In genomic region chr16:30512375-30513049, GRCm38 (mm10) we compare ENCODE assay signal across 8 mouse cellular contexts. TPM values are rescaled to one million over a fixed set of nuclear protein-coding genes. Genes with fewer than 3 reads are reported as not detected.
DNase-seq lines count a peak whose midpoint lies in the region; ATAC-seq and TF ChIP-seq lines count a peak whose summit lies in the region.

No protein-coding gene starts in this region.

- no peak for ATAC-seq in forebrain, embryonic 11.5 days (replicated peaks; ENCODE audit: low FRiP score)
- no peak for ATAC-seq in forebrain, embryonic 16.5 days
- peak; percentile 72 for ATAC-seq in erythroid progenitor cell, adult 5-6 weeks (replicated peaks; ENCODE audit: low FRiP score, poor library complexity, severe bottlenecking)
- peak; percentile 65 for ATAC-seq in limb, embryonic 14.5 days (ENCODE audit: low FRiP score, low read depth)
- ATAC-seq in inflammation-experienced regulatory T-cells, adult 6 months: no peak

- H3K4me1 ChIP-seq in forebrain, embryonic 11.5 days (replicated peaks; ENCODE audit: control insufficient read depth, insufficient read depth, low read length): peaks cover 2% of the 10 kb centered on the region; the same call in 1 of the 2 replicates
- H3K4me1 ChIP-seq in forebrain, embryonic 16.5 days (replicated peaks; ENCODE audit: control insufficient read depth, insufficient read depth, low read length): peaks cover 19% of the 10 kb centered on the region
- H3K4me1 ChIP-seq in ES-E14 (ENCODE audit: control insufficient read depth in 2 of 2, insufficient read depth in 2 of 2, low read length in 2 of 2, poor library complexity in 1 of 2): peaks cover 7 to 18% of the 10 kb centered on the region in 2 experiments; a peak in 3 of 4 replicates
- peaks cover 15% of the 10 kb centered on the region for H3K4me1 ChIP-seq in limb, embryonic 14.5 days (ENCODE audit: control insufficient read depth, insufficient read depth, low read length)

- H3K9me3 ChIP-seq in forebrain, embryonic 11.5 days (ENCODE audit: control insufficient read depth, low read length): no peaks in the 10 kb centered on the region
- no peaks in the 10 kb centered on the region; the same call in 1 of the 2 replicates for H3K9me3 ChIP-seq in forebrain, embryonic 16.5 days (ENCODE audit: control insufficient read depth, low read length)
- no peaks in the 10 kb centered on the region for H3K9me3 ChIP-seq in ES-E14 (ENCODE audit: control insufficient read depth, insufficient read depth, low read depth, low read length)
- no peaks in the 10 kb centered on the region for H3K9me3 ChIP-seq in limb, embryonic 14.5 days (ENCODE audit: control insufficient read depth, low read length)

- H3K27me3 ChIP-seq in forebrain, embryonic 11.5 days (ENCODE audit: control insufficient read depth, insufficient read depth, low read length): no peaks in the 10 kb centered on the region
- no peaks in the 10 kb centered on the region for H3K27me3 ChIP-seq in forebrain, embryonic 16.5 days (replicated peaks; ENCODE audit: control insufficient read depth, insufficient read depth, low read length)
- H3K27me3 ChIP-seq in limb, embryonic 14.5 days (ENCODE audit: control insufficient read depth, insufficient read depth, low read length): no peaks in the 10 kb centered on the region

- H3K4me3 ChIP-seq in forebrain, embryonic 11.5 days (ENCODE audit: low read depth, low read length): no peak overlapping the region
- H3K4me3 ChIP-seq in forebrain, embryonic 16.5 days (replicated peaks; ENCODE audit: low read length): no peak overlapping the region
- H3K4me3 ChIP-seq in ES-E14 (ENCODE audit: insufficient read depth in 1 of 2, low read depth in 1 of 2, low read length in 2 of 2, poor library complexity in 1 of 2, severe bottlenecking in 1 of 2): peak overlapping the region in 1 of 2 experiments; percentile 81; a peak in 2 of 4 replicates
- H3K4me3 ChIP-seq in limb, embryonic 14.5 days (replicated peaks; ENCODE audit: low read length): no peak overlapping the region

- H3K9ac ChIP-seq in forebrain, embryonic 11.5 days (ENCODE audit: low read length): no peak overlapping the region
- no peak overlapping the region for H3K9ac ChIP-seq in forebrain, embryonic 16.5 days (replicated peaks; ENCODE audit: low read depth, low read length)
- H3K9ac ChIP-seq in ES-E14 (ENCODE audit: insufficient read depth, low read depth, low read length, poor library complexity, severe bottlenecking): peak overlapping the region; percentile 26; the same call in 1 of the 2 replicates
- no peak overlapping the region for H3K9ac ChIP-seq in limb, embryonic 14.5 days (ENCODE audit: low read depth, low read length, severe bottlenecking)

- no peaks in the 10 kb centered on the region for H3K36me3 ChIP-seq in forebrain, embryonic 11.5 days (ENCODE audit: control insufficient read depth, insufficient read depth, low read length)
- H3K36me3 ChIP-seq in forebrain, embryonic 16.5 days (ENCODE audit: control insufficient read depth, insufficient read depth): peaks cover 18% of the 10 kb centered on the region
- no peaks in the 10 kb centered on the region for H3K36me3 ChIP-seq in ES-E14 (ENCODE audit: control insufficient read depth, insufficient read depth, low read length, poor library complexity, severe bottlenecking)
- peaks cover 3% of the 10 kb centered on the region; the same call in 1 of the 2 replicates for H3K36me3 ChIP-seq in limb, embryonic 14.5 days (ENCODE audit: control insufficient read depth, insufficient read depth, low read length)

- no peak overlapping the region for H3K27ac ChIP-seq in forebrain, embryonic 11.5 days (ENCODE audit: low read depth, low read length)
- H3K27ac ChIP-seq in forebrain, embryonic 16.5 days (ENCODE audit: low read length): no peak overlapping the region
- peak overlapping the region; percentile 61 for H3K27ac ChIP-seq in ES-E14 (ENCODE audit: insufficient read depth, low read depth, low read length, poor library complexity, severe bottlenecking)
- H3K27ac ChIP-seq in limb, embryonic 14.5 days (replicated peaks; ENCODE audit: low read depth, low read length): no peak overlapping the region

- H3K4me2 ChIP-seq in forebrain, embryonic 11.5 days (ENCODE audit: low read depth, low read length, severe bottlenecking): no peak overlapping the region
- H3K4me2 ChIP-seq in forebrain, embryonic 16.5 days (ENCODE audit: low read length): no peak overlapping the region
- no peak overlapping the region for H3K4me2 ChIP-seq in limb, embryonic 14.5 days (replicated peaks; ENCODE audit: low read depth, low read length, severe bottlenecking)

- no peak for TF ChIP-seq POLR2A in limb, embryonic 14.5 days (IDR thresholded peaks at IDR 0.05; ENCODE audit: borderline replicate concordance, extremely low read depth, insufficient read depth, insufficient read length)

- in situ Hi-C loops in ES-E14 (cut with MboI; ENCODE audit: low sequenced_read_pairs in 2 of 2, unreplicated experiment in 2 of 2): loop anchor here (5.0 to 10.0 kb wide), 2 partner anchors 120 to 258 kb away; no protein-coding TSS in a partner anchor

- peak; percentile 48 for DNase-seq in forebrain, embryonic 11.5 days (ENCODE audit: low spot score)
- peak; percentile 85 for DNase-seq in ES-E14 (ENCODE audit: low read depth, low spot score)
- peak; percentile 53 for DNase-seq in limb, embryonic 14.5 days (ENCODE audit: low spot score)
- DNase-seq in frontal cortex, postnatal 36 days (ENCODE audit: low spot score in 2 of 2): no peak
- no peak for DNase-seq in B cell, adult 2 months

- 55% methylated on average over 8 of the region's 8 CpGs for WGBS in forebrain, embryonic 11.5 days
- 61% methylated on average over 8 of the region's 8 CpGs for WGBS in forebrain, embryonic 16.5 days
- 39% methylated on average over 8 of the region's 8 CpGs for WGBS in limb, embryonic 14.5 days

TF ChIP-seq in ES-E14, 5 proteins besides CTCF, POLR2A, EP300 and RAD21:
- peak; percentile 97 for TF ChIP-seq MAFK (IDR thresholded peaks at IDR 0.05; ENCODE audit: insufficient read depth, low read depth, low read length)
- TF ChIP-seq ZC3H11A (IDR thresholded peaks at IDR 0.05; ENCODE audit: borderline replicate concordance, low read depth, low read length): no peak
- TF ChIP-seq HCFC1 (IDR thresholded peaks at IDR 0.05; ENCODE audit: borderline replicate concordance, insufficient read depth, low read length): no peak
TF ChIP-seq in ES-E14: peak in this region for 1.

RNA-seq across cellular contexts. Expression of gene Tmem44, which starts 38.1 kb away (rescaled TPM):
- polyA plus RNA-seq in forebrain, embryonic 11.5 days (2014; fragmentation: Nextera tagmentation; extraction: Ambion mirVana): 26.3 and 30.4 TPM in 2 replicates
- polyA plus RNA-seq in forebrain, embryonic 16.5 days (2015; fragmentation: Nextera tagmentation; extraction: Ambion mirVana): 92.5 and 106 TPM in 2 replicates
- 4.2 and 9.2 TPM in 2 replicates for total RNA-seq in ES-E14 (2012; rRNA removed)
- 0.42 TPM in 1 of 2 replicates, not detected in the other for total RNA-seq in erythroid progenitor cell, adult 5-6 weeks (2015; ENCODE audit: low replicate concordance)
- total RNA-seq in erythroid progenitor cell, adult 5-6 weeks (2017; ENCODE audit: low replicate concordance): 5.3 TPM in 1 of 2 replicates, not detected in the other
- 39.4 and 45.2 TPM in 2 replicates for polyA plus RNA-seq in limb, embryonic 14.5 days (2012; rRNA removed)
- 16.9 and 24.5 TPM in 2 replicates for polyA plus RNA-seq in limb, embryonic 14.5 days (2014; fragmentation: Nextera tagmentation; extraction: Ambion mirVana)
- under 1 TPM; 0.17 to 0.81 (median 0.70) TPM for polyA plus RNA-seq in inflammation-experienced regulatory T-cells, adult 6 months (2017; shearing (Covaris generic))

Comparison
In these comparisons a context has a peak if more than half of its experiments do, and no peak if none do; other contexts are left out.
1. ATAC-seq: peak in erythroid progenitor cell, adult 5-6 weeks (single experiment) and limb, embryonic 14.5 days (single experiment); none in forebrain, embryonic 11.5 days (single experiment), forebrain, embryonic 16.5 days (single experiment) and inflammation-experienced regulatory T-cells, adult 6 months (single experiment).
2. DNase-seq: peak in forebrain, embryonic 11.5 days (single experiment), ES-E14 (single experiment) and limb, embryonic 14.5 days (single experiment); none in frontal cortex, postnatal 36 days (0 of 2) and B cell, adult 2 months (0 of 2).
3. RNA of gene Tmem44, which starts 38.1 kb away (polyA plus RNA-seq): 92.5 to 106 TPM in forebrain, embryonic 16.5 days, 16.9 to 45.2 TPM in limb, embryonic 14.5 days and 26.3 to 30.4 TPM in forebrain, embryonic 11.5 days; 0.17 to 0.81 TPM in inflammation-experienced regulatory T-cells, adult 6 months; every median in the first group is over 4 times any median in the second.